Mouse (Mus musculus): ENCODE data around the gene Etaa1. TPM values are rescaled to one million over a fixed set of nuclear protein-coding genes. Genes with fewer than 3 reads are reported as not detected.
"Not testable (repeated sequence)": the region's sequence is repeated elsewhere in the genome, so short reads cannot be mapped to it uniquely, and the experiment has no call there.

Etaa1 gene
- polyA plus RNA-seq, 1 experiment from 2014 or later: 6.2 TPM

DNA sequence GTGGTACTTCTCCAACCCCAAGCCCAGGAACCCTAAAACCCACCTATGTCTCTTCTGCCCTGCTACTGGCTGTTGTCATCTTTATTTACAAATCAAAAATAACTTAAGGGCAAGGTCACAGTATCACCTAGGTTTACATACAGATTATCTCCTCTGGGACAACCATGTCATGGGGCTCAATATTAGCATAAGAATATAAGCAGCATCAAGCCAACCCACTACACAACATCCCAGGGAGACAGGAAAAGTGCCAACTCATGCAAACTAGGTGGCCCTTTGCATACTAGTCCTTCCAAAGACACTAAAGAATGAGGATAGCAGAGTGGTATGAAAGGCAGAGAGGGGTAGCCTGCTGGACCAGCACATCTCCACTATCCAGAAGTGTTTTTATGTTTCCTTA is 15.7 kb downstream of the Etaa1 start:
- no peak for ATAC-seq
- Histone ChIP-seq H3K9ac (ENCODE audit: low read depth, low read length) (no peak overlapping the region), H3K27me3 (ENCODE audit: control insufficient read depth, insufficient read depth, low read depth, low read length) (no peaks in the 10 kb centered on the region), H3K4me2 (ENCODE audit: low read length) (no peak overlapping the region), H3K9me3 (replicated peaks; ENCODE audit: control insufficient read depth, low read length, poor library complexity, severe bottlenecking) (no peaks in the 10 kb centered on the region), H3K27ac (ENCODE audit: low read length) (no peak overlapping the region), H3K4me3 (ENCODE audit: low read depth, low read length) (no peak overlapping the region), H3K36me3 (ENCODE audit: control insufficient read depth, insufficient read depth, low read length) (peaks cover 3% of the 10 kb centered on the region; the same call in 1 of the 2 replicates), H3K4me1 (ENCODE audit: control insufficient read depth, insufficient read depth, low read length) (no peaks in the 10 kb centered on the region)

DNA sequence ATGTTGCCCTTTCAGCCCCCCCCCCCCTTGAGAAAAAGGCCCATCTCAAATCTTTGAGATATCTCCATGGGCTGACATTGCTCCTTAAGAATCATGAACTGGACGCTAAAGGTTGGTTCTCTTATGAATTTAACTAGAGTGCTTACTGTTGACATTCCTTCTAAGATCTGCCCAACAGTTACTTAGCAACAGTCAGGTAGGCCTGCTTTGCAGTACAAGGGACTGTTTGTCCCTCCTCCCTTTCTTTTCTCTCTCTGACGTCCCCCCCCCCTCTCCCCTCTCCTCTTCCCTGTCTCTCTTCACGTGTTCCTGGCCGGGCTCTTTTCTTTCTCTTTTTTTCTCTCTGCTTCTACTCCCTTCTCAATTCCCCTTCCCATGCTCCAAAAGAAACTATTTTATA is 35.8 kb downstream of the Etaa1 start:
- 63% methylated on average over 4 of the region's 4 CpGs for WGBS
- no peak for ATAC-seq
- H3K4me3 ChIP-seq (ENCODE audit: low read depth, low read length): no peak overlapping the region
- H3K9me3 ChIP-seq (replicated peaks; ENCODE audit: control insufficient read depth, low read length, poor library complexity, severe bottlenecking): no peaks in the 10 kb centered on the region
- no peak overlapping the region for H3K4me2 ChIP-seq (ENCODE audit: low read length)
- H3K27ac ChIP-seq (ENCODE audit: low read length): no peak overlapping the region
- H3K4me1 ChIP-seq (ENCODE audit: control insufficient read depth, insufficient read depth, low read length): no peaks in the 10 kb centered on the region
- no peaks in the 10 kb centered on the region for H3K27me3 ChIP-seq (ENCODE audit: control insufficient read depth, insufficient read depth, low read depth, low read length)
- no peaks in the 10 kb centered on the region for H3K36me3 ChIP-seq (ENCODE audit: control insufficient read depth, insufficient read depth, low read length)
- H3K9ac ChIP-seq (ENCODE audit: low read depth, low read length): no peak overlapping the region

DNA sequence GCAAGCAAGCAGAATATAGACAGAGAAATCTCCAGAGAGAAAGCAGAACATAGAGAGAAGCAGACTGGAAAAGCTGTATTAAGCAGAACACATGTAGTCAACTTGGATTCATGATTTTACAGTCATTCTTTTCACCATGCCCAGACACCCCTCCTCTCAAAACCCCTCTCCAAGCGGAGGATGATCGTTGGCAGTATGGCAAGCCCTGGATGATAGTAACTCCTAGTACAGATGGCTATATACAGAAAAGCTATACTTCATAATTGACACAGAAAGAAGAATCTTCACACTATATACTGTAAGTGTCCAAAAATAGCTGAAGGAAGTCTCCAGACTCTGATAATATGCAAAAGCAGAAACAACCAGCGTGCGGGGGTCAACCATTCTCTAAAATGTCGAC is 36.6 kb downstream of the Etaa1 start:
- 94% methylated on average over 5 of the region's 5 CpGs for WGBS
- no peak overlapping the region for H3K4me2 ChIP-seq (ENCODE audit: low read length)
- H3K4me3 ChIP-seq (ENCODE audit: low read depth, low read length): no peak overlapping the region
- no peaks in the 10 kb centered on the region for H3K4me1 ChIP-seq (ENCODE audit: control insufficient read depth, insufficient read depth, low read length)
- H3K27me3 ChIP-seq (ENCODE audit: control insufficient read depth, insufficient read depth, low read depth, low read length): no peaks in the 10 kb centered on the region
- H3K9me3 ChIP-seq (replicated peaks; ENCODE audit: control insufficient read depth, low read length, poor library complexity, severe bottlenecking): no peaks in the 10 kb centered on the region
- no peaks in the 10 kb centered on the region for H3K36me3 ChIP-seq (ENCODE audit: control insufficient read depth, insufficient read depth, low read length)
- H3K27ac ChIP-seq (ENCODE audit: low read length): no peak overlapping the region
- no peak for ATAC-seq
- H3K9ac ChIP-seq (ENCODE audit: low read depth, low read length): no peak overlapping the region

GRCm38 (mm10) chr11:17916486-17916885 is 37.2 kb downstream of the Etaa1 start:
- H3K4me2 ChIP-seq (ENCODE audit: low read length): no peak overlapping the region
- H3K36me3 ChIP-seq (ENCODE audit: control insufficient read depth, insufficient read depth, low read length): no peaks in the 10 kb centered on the region
- H3K4me3 ChIP-seq (ENCODE audit: low read depth, low read length): no peak overlapping the region
- H3K4me1 ChIP-seq (ENCODE audit: control insufficient read depth, insufficient read depth, low read length): no peaks in the 10 kb centered on the region
- no peak overlapping the region for H3K27ac ChIP-seq (ENCODE audit: low read length)
- no peaks in the 10 kb centered on the region for H3K27me3 ChIP-seq (ENCODE audit: control insufficient read depth, insufficient read depth, low read depth, low read length)
- H3K9ac ChIP-seq (ENCODE audit: low read depth, low read length): no peak overlapping the region
- no peaks in the 10 kb centered on the region for H3K9me3 ChIP-seq (replicated peaks; ENCODE audit: control insufficient read depth, low read length, poor library complexity, severe bottlenecking)
- WGBS: 78% methylated on average over 1 of the region's 1 CpGs
- ATAC-seq: no peak

DNA sequence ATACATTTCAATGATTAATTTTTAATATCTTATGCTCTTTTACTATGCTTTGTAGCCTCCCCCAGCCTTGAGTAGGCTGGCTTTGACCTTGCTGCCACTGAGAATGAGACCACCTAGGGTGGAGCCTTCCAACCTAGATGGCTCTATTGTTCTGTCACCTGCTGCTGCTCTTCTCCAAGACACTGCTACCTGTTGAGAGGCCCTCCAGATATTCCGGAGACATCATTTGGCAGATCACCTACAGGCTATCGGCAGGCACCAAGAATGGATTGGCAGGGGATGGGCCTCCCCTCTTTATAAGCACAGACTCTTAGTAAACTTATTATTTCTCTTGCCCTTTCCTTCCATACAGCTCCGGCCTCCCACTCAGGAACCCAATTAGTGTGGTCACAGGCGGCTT is 52.7 kb downstream of the Etaa1 start:
- 83% methylated on average over 4 of the region's 4 CpGs for WGBS
- not testable (repeated sequence) for H3K4me1 ChIP-seq (ENCODE audit: control insufficient read depth, insufficient read depth, low read length); H3K27me3 ChIP-seq (ENCODE audit: control insufficient read depth, insufficient read depth, low read depth, low read length); H3K27ac ChIP-seq (ENCODE audit: low read length); H3K4me3 ChIP-seq (ENCODE audit: low read depth, low read length); H3K9ac ChIP-seq (ENCODE audit: low read depth, low read length); H3K4me2 ChIP-seq (ENCODE audit: low read length); H3K36me3 ChIP-seq (ENCODE audit: control insufficient read depth, insufficient read depth, low read length); ATAC-seq; H3K9me3 ChIP-seq (replicated peaks; ENCODE audit: control insufficient read depth, low read length, poor library complexity, severe bottlenecking)

Data from midbrain, embryonic 16.5 days (tissue).